Mouse (Mus musculus) ovary, adult 10 weeks (tissue): ENCODE measurements around the gene Vmn1r169. TPM values are rescaled to one million over a fixed set of nuclear protein-coding genes. Genes with fewer than 3 reads are reported as not detected.

Source experiments
- polyA plus RNA-seq: library from polyadenylated mRNA; stranded (reverse); fragments of 350-450 nt; fragmentation: Illumina TruSeq; extraction: RNeasy Lipid Tissue Mini Kit (QIAGEN cat#74804); gene quantifications from one replicate; pipeline ENCODE4 v1.2.3, GENCODE M21; 2014

Gene Vmn1r169
- polyA plus RNA-seq: not detected

GRCm38 (mm10) chr7:23575226-23575625 is at the start of gene Vmn1r169:
Vmn1r169 (plus strand) TSS chr7:23575526.

GRCm38 (mm10) chr7:23539432-23539831 is 35.9 kb upstream of the Vmn1r169 start, which contains the start of gene Vmn1r168:
Vmn1r168 (plus strand) TSS chr7:23539732.

GRCm38 (mm10) chr7:23605875-23606274 is 30.5 kb downstream of the Vmn1r169 start, which contains the start of gene Vmn1r170:
Vmn1r170 (plus strand) TSS chr7:23606175.

Other genes with a start within 250 kb of the Vmn1r169 start
- gene Nlrp5, start 189.6 kb upstream of the Vmn1r169 start, polyA plus RNA-seq: 52.9 TPM
- not detected for gene Vmn1r167, start 68.3 kb upstream of the Vmn1r169 start, polyA plus RNA-seq
- gene Vmn1r168, start 35.8 kb upstream of the Vmn1r169 start, polyA plus RNA-seq: not detected
- not detected for gene Vmn1r170, start 30.6 kb downstream of the Vmn1r169 start, polyA plus RNA-seq
- not detected for gene Vmn1r171, start 55.2 kb downstream of the Vmn1r169 start, polyA plus RNA-seq
- not detected for gene Vmn1r172, start 82.8 kb downstream of the Vmn1r169 start, polyA plus RNA-seq
- gene Vmn1r173, start 125.2 kb downstream of the Vmn1r169 start, polyA plus RNA-seq: not detected
- not detected for gene Vmn1r174, start 176.7 kb downstream of the Vmn1r169 start, polyA plus RNA-seq
- not detected for gene Vmn1r175, start 235.1 kb downstream of the Vmn1r169 start, polyA plus RNA-seq